Mouse (Mus musculus) ES-Bruce4 (cell line): ENCODE results near the gene Eva1c. TPM values are rescaled to one million over a fixed set of nuclear protein-coding genes. Genes with fewer than 3 reads are reported as not detected.

Experiments used
- H3K27ac ChIP-seq: 2 replicates; pipeline ENCODE4 v1.5.1; 2012; ENCODE audit warnings: low read length, inconsistent platforms; ENCODE audit not compliant: insufficient read depth
- H3K27me3 ChIP-seq: 2 replicates; pipeline ENCODE4 v1.6.1; 2012; ENCODE audit warnings: mild to moderate bottlenecking, low read length, inconsistent platforms; ENCODE audit not compliant: control insufficient read depth, poor library complexity, insufficient read depth, severe bottlenecking
- H3K36me3 ChIP-seq: 2 replicates; pipeline ENCODE4 v1.6.1; 2012; ENCODE audit warnings: inconsistent platforms, mild to moderate bottlenecking, low read length, moderate library complexity; ENCODE audit not compliant: control insufficient read depth, poor library complexity, insufficient read depth, severe bottlenecking
- H3K4me1 ChIP-seq: one replicate; pipeline ENCODE4 v1.8.1; 2011; ENCODE audit warnings: low read length; ENCODE audit not compliant: control insufficient read depth, insufficient read depth
- H3K4me3 ChIP-seq: 2 replicates; pipeline ENCODE4 v1.5.1; 2011; ENCODE audit warnings: low read depth, mild to moderate bottlenecking, low read length
- H3K9ac ChIP-seq: 2 replicates; pipeline ENCODE4 v1.6.1; 2012; ENCODE audit warnings: low read depth, mild to moderate bottlenecking, inconsistent platforms; ENCODE audit not compliant: poor library complexity, severe bottlenecking
- H3K9me3 ChIP-seq: replicated peaks from 2 replicates; pipeline ENCODE4 v1.6.1; 2012; ENCODE audit warnings: mild to moderate bottlenecking, low read length, inconsistent platforms; ENCODE audit not compliant: control insufficient read depth, poor library complexity, insufficient read depth, severe bottlenecking
- CTCF ChIP-seq: IDR thresholded peaks from one replicate; pipeline ENCODE4 v1.8.1; 2011; ENCODE audit warnings: low read depth, low read length
- EP300 ChIP-seq: IDR thresholded peaks from 2 replicates; pipeline ENCODE4 v1.6.1; 2011; ENCODE audit warnings: low read depth, low read length; ENCODE audit not compliant: insufficient read depth
- POLR2A ChIP-seq: IDR thresholded peaks from one replicate; pipeline ENCODE4 v1.8.1; 2011; ENCODE audit warnings: low read length; ENCODE audit not compliant: insufficient read depth
- polyA plus RNA-seq: library from polyadenylated mRNA; stranded (reverse); fragments of >200 nt; gene quantifications from 2 replicates; pipeline ENCODE4 v1.2.4, GENCODE M21; 2011; ENCODE audit warnings: low read depth; ENCODE audit not compliant: missing spikeins, insufficient read depth, insufficient read length

Eva1c gene
- polyA plus RNA-seq, 1 experiment: 4.9 TPM

GRCm38 (mm10) chr16:90924606-90925370 lies 98.3 kb downstream of the Eva1c start:
- H3K27me3 ChIP-seq: no peaks in the 10 kb centered on the region
- H3K4me3 ChIP-seq: peak overlapping the region; percentile 36; the same call in 1 of the 2 replicates
- no peaks in the 10 kb centered on the region for H3K9me3 ChIP-seq
- no peak for TF ChIP-seq CTCF
- no peak for TF ChIP-seq EP300
- no peak for TF ChIP-seq POLR2A
- H3K27ac ChIP-seq: no peak overlapping the region
- no peak overlapping the region for H3K9ac ChIP-seq
- H3K36me3 ChIP-seq: no peaks in the 10 kb centered on the region; the same call in 1 of the 2 replicates
- no peaks in the 10 kb centered on the region for H3K4me1 ChIP-seq

GRCm38 (mm10) chr16:90925461-90925860 lies 98.9 kb downstream of the Eva1c start:
- Histone ChIP-seq H3K36me3 (no peaks in the 10 kb centered on the region; the same call in 1 of the 2 replicates), H3K27me3 (no peaks in the 10 kb centered on the region), H3K4me1 (no peaks in the 10 kb centered on the region), H3K9me3 (no peaks in the 10 kb centered on the region), H3K4me3 (no peak overlapping the region), H3K27ac (no peak overlapping the region), H3K9ac (no peak overlapping the region)
- no peak for TF ChIP-seq POLR2A
- peak; percentile 97 for TF ChIP-seq CTCF
- TF ChIP-seq EP300: no peak

GRCm38 (mm10) chr16:90927446-90927845 lies 100.9 kb downstream of the Eva1c start:
- TF ChIP-seq POLR2A (no peak), EP300 (no peak), CTCF (no peak)
- H3K9me3 ChIP-seq: no peaks in the 10 kb centered on the region
- H3K36me3 ChIP-seq: no peaks in the 10 kb centered on the region; the same call in 1 of the 2 replicates

GRCm38 (mm10) chr16:90933534-90934176 lies 107.1 kb downstream of the Eva1c start:
- H3K27ac ChIP-seq: no peak overlapping the region
- no peak for TF ChIP-seq POLR2A
- TF ChIP-seq CTCF: no peak
- TF ChIP-seq EP300: no peak
- no peaks in the 10 kb centered on the region for H3K36me3 ChIP-seq
- H3K4me1 ChIP-seq: no peaks in the 10 kb centered on the region
- no peaks in the 10 kb centered on the region for H3K9me3 ChIP-seq
- peak overlapping the region; percentile 77 for H3K4me3 ChIP-seq
- H3K27me3 ChIP-seq: no peaks in the 10 kb centered on the region
- peak overlapping the region; percentile 73 for H3K9ac ChIP-seq

More at GRCm38 (mm10) chr16:90927446-90927845, 100.9 kb downstream of the Eva1c start:
- H3K27me3 ChIP-seq: no peaks in the 10 kb centered on the region
- H3K4me1 ChIP-seq: no peaks in the 10 kb centered on the region
- H3K27ac ChIP-seq: no peak overlapping the region
- no peak overlapping the region for H3K9ac ChIP-seq
- no peak overlapping the region for H3K4me3 ChIP-seq

GRCm38 (mm10) chr16:90934193-90934686 lies 107.7 kb downstream of the Eva1c start:
- H3K9me3 ChIP-seq: no peaks in the 10 kb centered on the region
- H3K4me3 ChIP-seq: peak overlapping the region; percentile 77
- H3K9ac ChIP-seq: peak overlapping the region; percentile 73
- TF ChIP-seq CTCF: no peak
- no peak for TF ChIP-seq EP300
- no peak for TF ChIP-seq POLR2A
- no peaks in the 10 kb centered on the region for H3K36me3 ChIP-seq
- no peaks in the 10 kb centered on the region for H3K27me3 ChIP-seq
- no peak overlapping the region for H3K27ac ChIP-seq
- H3K4me1 ChIP-seq: no peaks in the 10 kb centered on the region
